Mouse (Mus musculus): ENCODE measurements at regions not wholly inside any gene's neighbourhood (a gene's known extent, or its start where the extent isn't known, plus 50 kb on each side); places are given as distances from the start of the nearest gene placed in this dataset.

DNA sequence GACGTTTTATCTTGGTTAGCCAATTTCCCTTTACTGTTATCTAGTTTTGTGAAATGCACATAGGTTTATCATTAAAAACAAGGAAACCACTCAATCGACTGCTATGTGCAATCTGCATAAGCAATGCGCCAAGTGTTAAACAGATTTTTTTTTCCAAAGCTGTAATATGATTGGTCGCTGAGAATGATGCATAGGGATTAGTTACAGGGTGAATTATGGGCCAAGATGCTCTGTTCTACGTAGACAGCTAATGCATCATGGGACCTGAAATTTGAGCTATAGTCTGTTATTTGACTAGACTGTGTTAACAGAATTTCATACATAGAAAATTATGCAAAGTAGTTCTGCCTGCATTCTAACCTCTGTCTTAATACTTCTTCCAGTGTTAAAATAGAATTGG, 284.0 kb downstream of the Basp1 start:
- no peak for DNase-seq (ENCODE audit: low read depth, low spot score)

- no peak for DNase-seq (ENCODE audit: low read depth, low spot score)
Measured at GRCm38 (mm10) chr15:25120441-25120840, 293.1 kb downstream of the Basp1 start.

DNA sequence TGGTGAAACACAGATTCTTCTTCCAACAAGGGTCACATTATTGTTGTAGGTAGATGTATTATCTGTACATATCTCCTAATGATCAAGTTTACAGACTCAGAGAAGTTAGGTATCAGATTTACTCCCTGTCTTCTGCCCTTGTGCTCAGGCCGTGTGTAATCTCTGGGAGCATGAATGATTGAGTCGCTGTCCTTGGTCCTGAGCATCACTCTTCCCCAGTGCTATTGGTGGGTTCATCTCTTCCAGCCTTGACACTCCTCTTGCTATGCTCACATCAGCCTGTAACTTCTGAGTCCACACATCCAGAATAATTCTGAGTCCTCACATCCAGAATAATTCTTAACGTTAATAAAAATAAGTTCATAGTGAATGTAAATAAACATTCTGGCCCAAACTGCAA, 295.6 kb downstream of the Basp1 start:
- DNase-seq (ENCODE audit: low read depth, low spot score), result no peak

DNA sequence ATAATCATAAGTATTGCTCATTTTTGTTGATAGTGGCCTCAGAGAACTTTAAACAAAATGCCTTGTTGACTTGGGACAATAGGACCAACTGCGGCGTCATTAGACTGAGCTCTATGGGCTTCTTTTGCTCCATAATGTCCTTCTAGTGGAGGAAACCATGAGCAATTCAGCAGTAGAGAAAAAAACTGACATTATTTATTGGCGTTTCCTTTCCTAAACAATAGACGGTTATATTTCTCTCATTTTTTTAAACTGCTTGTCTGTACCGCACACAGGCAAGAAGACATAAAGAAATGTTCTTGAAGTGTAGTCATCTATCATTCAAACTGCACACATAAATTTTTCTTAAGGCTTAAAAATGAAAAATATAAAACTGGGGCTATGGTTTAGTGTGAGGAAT, 310.8 kb downstream of the Basp1 start:
- no peak for DNase-seq (ENCODE audit: low read depth, low spot score)

DNA sequence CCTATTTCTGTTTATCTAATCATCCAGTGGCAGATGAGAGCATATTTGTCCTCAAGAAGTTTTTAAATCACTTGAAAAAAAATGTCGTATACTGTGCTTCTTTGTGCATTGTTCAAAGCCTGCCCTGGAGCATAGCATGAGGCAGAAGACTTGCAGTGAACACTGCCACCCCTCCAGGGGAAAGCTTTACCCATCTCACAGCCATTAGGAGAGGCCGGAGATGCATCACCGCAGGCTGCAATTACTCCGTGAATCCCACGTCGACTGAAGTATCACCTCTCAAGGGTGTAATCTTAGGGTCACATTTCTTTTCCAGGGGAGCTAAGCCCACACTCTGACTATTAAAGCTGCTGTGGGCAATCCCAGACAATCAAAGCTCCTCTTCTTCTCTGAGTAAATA, 319.8 kb downstream of the Basp1 start:
- no peak for DNase-seq (ENCODE audit: low read depth, low spot score)

GRCm38 (mm10) chr15:25069701-25070100, 343.9 kb downstream of the Basp1 start:
- DNase-seq (ENCODE audit: low read depth, low spot score), result no peak

- no peak for DNase-seq (ENCODE audit: low read depth, low spot score)
Measured at GRCm38 (mm10) chr15:25059347-25059746, 354.2 kb downstream of the Basp1 start.

GRCm38 (mm10) chr15:25047875-25048274, 365.7 kb downstream of the Basp1 start:
- peak; percentile 34 for DNase-seq (ENCODE audit: low read depth, low spot score)

DNA sequence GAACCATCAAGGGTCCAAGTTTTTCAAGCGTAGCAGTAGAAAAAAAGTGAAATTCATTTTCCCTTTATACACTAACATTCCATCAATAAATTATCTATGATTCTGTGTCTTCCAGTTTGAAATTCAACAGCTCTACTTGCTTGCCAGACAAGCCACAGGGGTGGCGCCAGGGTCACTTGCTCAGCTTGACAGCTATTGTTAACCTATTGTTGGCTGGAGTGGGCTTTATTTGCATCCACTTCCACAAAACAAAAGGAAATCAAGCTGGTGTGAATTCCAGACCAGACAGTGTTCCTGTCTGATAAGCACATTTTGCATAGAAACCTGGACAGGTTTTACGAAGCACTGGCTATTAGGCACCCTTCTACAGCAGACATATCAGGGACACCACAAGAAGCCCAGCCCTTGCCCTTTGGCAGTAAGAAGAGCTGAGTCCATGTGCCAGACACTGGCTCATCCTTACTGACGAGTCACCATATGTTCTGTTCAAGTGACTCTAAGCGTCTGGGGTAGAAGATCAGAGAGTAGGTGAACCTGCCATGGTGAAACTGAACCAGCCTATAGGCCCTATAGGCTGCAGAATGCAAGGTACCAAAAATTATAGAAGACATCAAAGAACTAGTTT, 366.9 kb downstream of the Basp1 start:
- no peak for DNase-seq (ENCODE audit: low read depth, low spot score)

GRCm38 (mm10) chr15:25036231-25036630, 377.3 kb downstream of the Basp1 start:
- no peak for DNase-seq (ENCODE audit: low read depth, low spot score)

GRCm38 (mm10) chr15:25027865-25028264, 385.7 kb downstream of the Basp1 start:
- DNase-seq (ENCODE audit: low read depth, low spot score), result no peak

DNA sequence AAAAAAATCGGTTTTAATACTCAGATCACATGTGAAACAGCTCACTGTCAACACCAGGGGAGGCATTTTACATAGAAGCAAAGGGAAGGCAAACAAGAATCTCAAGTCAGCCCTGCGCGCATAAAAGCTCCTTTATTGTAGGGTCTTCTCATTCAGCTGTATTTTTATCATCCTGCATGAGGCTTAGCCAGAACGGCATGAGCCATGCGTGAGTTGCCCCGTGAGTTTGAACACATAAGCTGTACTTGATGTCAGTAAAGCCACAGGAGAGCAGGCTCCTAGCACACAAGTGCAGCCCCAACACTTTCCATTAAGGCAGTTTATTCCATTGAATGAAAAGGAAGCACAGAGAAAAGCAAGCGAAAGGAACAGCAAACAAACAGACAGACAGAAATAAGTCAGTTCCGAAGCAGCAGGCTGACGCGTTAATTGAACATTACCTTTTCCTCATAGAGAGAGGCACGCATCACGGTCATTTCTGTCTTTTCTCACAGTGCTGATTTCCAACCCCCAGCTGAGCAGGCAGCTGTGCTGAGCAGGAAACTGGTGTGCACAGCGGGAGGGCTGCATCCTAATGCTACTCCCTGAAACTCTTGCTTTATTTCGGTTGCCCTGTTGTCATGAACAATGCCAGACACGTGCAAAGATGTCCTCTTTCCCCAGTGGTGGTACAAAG, 386.6 kb downstream of the Basp1 start:
- DNase-seq (ENCODE audit: low read depth, low spot score), result no peak

- no peak for DNase-seq (ENCODE audit: low read depth, low spot score)
Measured at GRCm38 (mm10) chr15:25026351-25026750, 387.2 kb downstream of the Basp1 start.

- DNase-seq (ENCODE audit: low read depth, low spot score), result no peak
Measured at GRCm38 (mm10) chr15:25020916-25021315, 392.6 kb downstream of the Basp1 start.

DNA sequence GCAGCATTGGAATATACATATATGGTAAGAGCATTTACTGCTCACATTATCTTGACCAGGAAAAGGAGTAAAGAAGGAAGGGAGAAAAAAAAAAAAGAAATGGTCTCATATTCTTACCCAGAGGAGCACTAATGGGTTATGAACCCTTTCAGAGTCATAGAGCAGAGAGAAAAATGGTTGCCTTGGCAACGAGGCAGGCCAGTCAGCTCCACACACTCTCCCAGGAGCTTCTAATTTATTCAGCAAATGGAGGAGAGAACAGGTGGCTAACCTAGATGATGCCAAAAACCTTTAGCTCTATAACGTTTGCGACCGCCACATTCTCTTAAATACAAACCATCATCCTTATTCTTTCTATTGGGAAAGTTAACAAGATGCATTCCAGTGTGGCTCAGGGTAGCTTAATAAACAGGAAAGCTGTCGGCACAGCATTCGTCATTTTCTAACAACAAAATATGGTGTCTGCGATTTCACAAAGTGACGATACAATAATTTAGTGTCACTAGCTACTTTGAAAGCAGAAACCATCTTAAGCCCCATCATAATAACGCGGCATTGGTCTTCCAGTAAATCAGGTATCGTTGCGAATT, 394.1 kb downstream of the Basp1 start:
- no peak for DNase-seq (ENCODE audit: low read depth, low spot score)

DNA sequence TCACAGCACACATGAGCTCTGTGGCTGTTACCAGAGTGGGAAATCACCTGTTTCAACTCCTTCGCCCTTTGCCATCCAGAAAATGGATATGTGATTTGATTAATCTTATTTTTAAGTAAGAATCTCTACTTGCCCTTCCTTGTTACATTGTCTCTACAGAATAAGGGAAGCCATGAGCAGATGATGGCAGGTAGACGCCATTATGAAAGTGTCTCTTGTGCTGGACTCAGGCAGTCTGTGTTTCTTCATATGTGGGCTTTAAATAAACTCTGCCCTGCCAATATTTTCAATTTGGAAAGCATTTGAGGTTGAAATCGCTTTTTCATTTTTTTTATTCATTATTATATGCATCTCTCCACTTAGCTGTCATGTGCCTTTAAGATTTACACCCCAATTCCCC, 394.6 kb downstream of the Basp1 start:
- no peak for DNase-seq (ENCODE audit: low read depth, low spot score)

GRCm38 (mm10) chr15:25007720-25008119, 405.8 kb downstream of the Basp1 start:
- no peak for DNase-seq (ENCODE audit: low read depth, low spot score)

DNA sequence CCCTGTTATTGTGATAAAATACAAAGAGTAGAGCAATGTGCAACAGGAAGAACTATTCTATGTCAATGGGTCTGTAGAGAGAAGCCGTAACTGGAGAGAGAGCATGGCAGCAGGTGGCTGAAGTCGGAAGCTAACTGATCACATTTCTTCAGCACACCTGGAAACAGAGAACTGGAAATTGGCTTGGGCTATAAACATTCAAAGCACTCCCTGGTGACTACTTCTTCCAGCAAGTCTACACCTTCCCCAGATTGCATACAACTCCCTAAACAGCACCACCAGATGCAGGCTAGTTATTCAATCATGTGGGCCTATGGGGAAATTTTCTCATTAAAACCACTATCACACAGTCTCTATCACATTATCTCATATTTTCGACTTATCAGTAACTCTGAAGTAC, 413.4 kb downstream of the Basp1 start:
- DNase-seq (ENCODE audit: low read depth, low spot score), result no peak

- DNase-seq (ENCODE audit: low read depth, low spot score), result no peak
Measured at GRCm38 (mm10) chr15:24993325-24993673, 420.3 kb downstream of the Basp1 start.

DNA sequence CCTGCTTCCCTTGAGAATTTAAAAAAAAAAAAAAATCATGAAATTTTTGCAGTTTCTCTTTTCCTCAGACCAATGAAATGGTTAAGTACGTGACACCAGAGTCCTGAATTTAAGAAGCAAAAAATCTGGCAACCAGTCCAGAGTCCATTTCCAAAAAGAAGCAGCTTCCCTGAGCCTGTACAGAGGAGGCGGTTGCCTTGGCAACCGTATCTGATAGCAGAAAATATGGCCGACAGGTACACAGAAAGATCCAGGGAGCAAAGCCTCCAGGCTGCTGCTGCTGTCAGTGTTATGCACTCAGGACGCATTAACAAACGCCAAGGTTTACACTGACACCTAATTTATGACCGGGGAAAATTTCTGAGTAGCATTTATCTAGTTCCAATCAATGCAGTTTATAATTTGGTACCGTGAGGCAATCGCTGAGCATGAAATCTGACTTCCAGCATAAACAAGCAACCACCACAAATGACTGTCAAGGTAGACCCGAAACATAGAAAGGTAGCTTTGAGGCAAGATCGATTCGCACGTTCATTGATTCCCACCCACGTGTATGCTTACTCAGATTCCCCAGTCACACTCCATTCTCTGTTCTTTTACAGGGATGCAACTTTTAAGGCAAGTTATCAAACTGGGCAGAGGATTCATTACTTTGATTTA, 420.8 kb downstream of the Basp1 start:
- DNase-seq (ENCODE audit: low read depth, low spot score), result no peak

- no peak for DNase-seq (ENCODE audit: low read depth, low spot score)
Measured at GRCm38 (mm10) chr15:24990082-24990786, 423.3 kb downstream of the Basp1 start.

GRCm38 (mm10) chr15:24980841-24981240, 432.7 kb downstream of the Basp1 start:
- DNase-seq (ENCODE audit: low read depth, low spot score), result no peak
